Mouse (Mus musculus) spleen, postnatal 4 days (tissue): Measurements from ENCODE around the gene Cfap74.
"Not testable (repeated sequence)": the region's sequence is repeated elsewhere in the genome, so short reads cannot be mapped to it uniquely, and the experiment has no call there.

Experiments
- DNase-seq, 2 experiments: peaks; one replicate each; pipeline ENCODE4 v3.0.0; 2022; ENCODE audit warnings: low spot score in 2 of 2

Gene Cfap74

GRCm38 (mm10) chr4:155408695-155409057 is 314 bp upstream of the Cfap74 start:
- DNase-seq, result no peak

GRCm38 (mm10) chr4:155412124-155412523 is 3.1 kb downstream of the Cfap74 start:
- DNase-seq, result no peak

- DNase-seq, result no peak
Observed at GRCm38 (mm10) chr4:155413641-155414335, 4.8 kb downstream of the Cfap74 start.

- DNase-seq, result no peak
Observed at GRCm38 (mm10) chr4:155414656-155415235, 5.8 kb downstream of the Cfap74 start.

- DNase-seq, result no peak
Observed at GRCm38 (mm10) chr4:155420137-155420536, 11.1 kb downstream of the Cfap74 start.

GRCm38 (mm10) chr4:155421412-155422370 is 12.7 kb downstream of the Cfap74 start:
- not testable (repeated sequence) for DNase-seq

GRCm38 (mm10) chr4:155423988-155424387 is 15.0 kb downstream of the Cfap74 start:
- DNase-seq, result no peak

- DNase-seq, result no peak
Observed at GRCm38 (mm10) chr4:155426272-155426671, 17.3 kb downstream of the Cfap74 start.

- no peak for DNase-seq
Observed at GRCm38 (mm10) chr4:155428442-155428841, 19.5 kb downstream of the Cfap74 start.

- no peak for DNase-seq
Observed at GRCm38 (mm10) chr4:155429202-155429601, 20.2 kb downstream of the Cfap74 start.

GRCm38 (mm10) chr4:155432358-155432757 is 23.4 kb downstream of the Cfap74 start:
- DNase-seq, result no peak

GRCm38 (mm10) chr4:155433993-155434392 is 25.0 kb downstream of the Cfap74 start:
- no peak for DNase-seq

- no peak for DNase-seq
Observed at GRCm38 (mm10) chr4:155442808-155443207, 33.8 kb downstream of the Cfap74 start.

GRCm38 (mm10) chr4:155451597-155451996 is 42.6 kb downstream of the Cfap74 start:
- DNase-seq, result no peak

GRCm38 (mm10) chr4:155458575-155458974 is 49.6 kb downstream of the Cfap74 start:
- no peak for DNase-seq

GRCm38 (mm10) chr4:155463050-155463449 is 54.1 kb downstream of the Cfap74 start:
- no peak for DNase-seq

- DNase-seq, result no peak
Observed at GRCm38 (mm10) chr4:155463611-155464010, 54.6 kb downstream of the Cfap74 start.

GRCm38 (mm10) chr4:155464061-155464460 is 55.1 kb downstream of the Cfap74 start:
- no peak for DNase-seq

- DNase-seq, result no peak
Observed at GRCm38 (mm10) chr4:155465607-155466006, 56.6 kb downstream of the Cfap74 start.

GRCm38 (mm10) chr4:155466080-155466479 is 57.1 kb downstream of the Cfap74 start:
- DNase-seq, result peak in 1 of 2 experiments; percentile 59

- peak in 1 of 2 experiments; percentile 56 for DNase-seq
Observed at GRCm38 (mm10) chr4:155467237-155468010, 58.4 kb downstream of the Cfap74 start.

GRCm38 (mm10) chr4:155468952-155469351 is 60.0 kb downstream of the Cfap74 start, which contains the start of gene Tmem52:
Tmem52 (plus strand) TSS chr4:155469114.
- DNase-seq, result peak; percentile 30 to 66
